Mouse (Mus musculus) adrenal gland, postnatal 4 days (tissue): ENCODE results near the gene Fam205a1. TPM values are rescaled to one million over a fixed set of nuclear protein-coding genes. Genes with fewer than 3 reads are reported as not detected.

Experiments used
- total RNA-seq, 2 experiments: library from RNA; stranded (reverse); gene quantifications; 2 replicates each; pipeline ENCODE4 v1.2.3; 2021

The Fam205a1 gene
- total RNA-seq, 2 experiments from 2014 or later: not detected

Other genes with a start within 250 kb of the Fam205a1 start
- not detected for gene Gm10591, start 241.7 kb downstream of the Fam205a1 start, total RNA-seq
- gene Gm2564, start 224.2 kb downstream of the Fam205a1 start, total RNA-seq: 1 to 10 TPM; 1.6 to 4.5 TPM
- not detected for gene Ccl27b, start 198.6 kb downstream of the Fam205a1 start, total RNA-seq
- gene Il11ra2, start 192.0 kb downstream of the Fam205a1 start, total RNA-seq: not detected
- under 1 TPM in 1 of 2 experiments, not detected in 1; 0.73 TPM for gene 4930578G10Rik, start 118.3 kb downstream of the Fam205a1 start, total RNA-seq
- gene Ccl19, start 97.3 kb downstream of the Fam205a1 start, total RNA-seq: under 1 TPM in 1 of 2 experiments, not detected in 1; 0.85 TPM
- gene Ccl21a, start 79.9 kb downstream of the Fam205a1 start, total RNA-seq: 10 to 100 TPM in 1 of 2 experiments, 1 to 10 TPM in 1; 8.9 to 12.0 TPM
- gene Gm12394, start 2.9 kb upstream of the Fam205a1 start, total RNA-seq: under 1 TPM; 0.11 TPM
- not detected for gene Fam205c, start 20.3 kb upstream of the Fam205a1 start, total RNA-seq
- gene Phf24, start 62.8 kb upstream of the Fam205a1 start, total RNA-seq: 1 to 10 TPM; 3.4 to 5.4 TPM
- gene Dnajb5, start 95.9 kb upstream of the Fam205a1 start, total RNA-seq: 10 to 100 TPM; 17.7 to 19.1 TPM
- gene 1700022I11Rik, start 115.7 kb upstream of the Fam205a1 start, total RNA-seq: not detected
- gene Vcp, start 146.6 kb upstream of the Fam205a1 start, total RNA-seq: 100 to 1,000 TPM; 283 to 294 TPM
- 10 to 100 TPM; 11.7 to 14.9 TPM for gene Fancg, start 156.6 kb upstream of the Fam205a1 start, total RNA-seq
- 10 to 100 TPM; 21.7 to 25.0 TPM for gene Pigo, start 171.9 kb upstream of the Fam205a1 start, total RNA-seq
- gene Stoml2, start 177.8 kb upstream of the Fam205a1 start, total RNA-seq: 100 to 1,000 TPM; 193 to 202 TPM
- 10 to 100 TPM; 37.6 to 40.8 TPM for gene Fam214b, start 192.3 kb upstream of the Fam205a1 start, total RNA-seq
- gene Unc13b, start 205.1 kb upstream of the Fam205a1 start, total RNA-seq: 10 to 100 TPM; 14.0 to 17.4 TPM